Mouse (Mus musculus): Measurements from ENCODE around the gene Lxn.

The Lxn gene

DNA sequence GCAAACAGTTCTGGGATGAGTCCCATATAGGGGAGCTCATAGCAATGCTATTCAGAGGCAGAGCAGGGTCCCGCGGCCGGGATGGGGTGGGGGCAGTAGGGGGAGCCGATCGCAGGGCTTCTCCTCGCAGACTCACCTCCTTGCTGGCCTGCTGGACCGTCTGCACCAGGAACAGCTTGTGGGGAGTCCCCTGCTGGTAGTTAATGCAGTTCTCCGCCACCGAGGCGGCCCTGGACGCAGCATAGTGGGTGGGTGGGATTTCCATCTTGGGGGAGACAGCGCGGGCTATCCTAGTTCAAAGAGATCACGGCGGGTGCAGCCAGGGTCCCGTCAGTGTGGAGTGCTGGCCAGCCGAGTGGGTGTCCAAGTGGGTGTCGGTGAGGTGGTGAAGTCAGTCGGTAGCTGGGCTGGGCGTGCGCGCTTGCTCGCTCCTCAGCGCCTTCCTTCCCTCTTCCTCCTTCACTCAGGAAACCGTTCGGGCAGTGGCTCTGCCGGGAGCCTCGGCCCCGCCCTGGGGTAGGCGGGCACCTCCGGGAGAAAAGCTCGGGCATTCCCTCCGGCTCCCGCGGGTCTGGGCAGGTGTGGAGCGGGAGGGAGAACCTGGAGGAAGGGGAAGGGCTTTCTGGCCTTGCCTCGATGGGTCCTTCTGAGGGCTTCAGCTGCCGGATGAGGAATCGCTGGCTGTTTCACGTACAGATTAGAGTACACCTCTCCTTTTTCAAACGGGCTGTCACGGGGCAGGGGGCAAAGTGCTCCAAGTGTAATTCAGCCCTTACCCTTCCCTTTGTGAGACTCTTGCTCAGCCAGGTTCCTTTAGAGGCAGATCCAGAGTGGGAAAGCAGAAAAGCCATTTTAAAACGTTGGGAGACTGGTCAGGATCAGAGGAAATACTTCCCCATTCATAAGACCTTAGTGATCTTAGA is at the start of gene Lxn:
Lxn (minus strand) TSS at position 477 of the 923 bp plus-strand sequence.
- peak; percentile 37 to 49 for DNase-seq (ENCODE audit: low spot score in 2 of 2)

DNA sequence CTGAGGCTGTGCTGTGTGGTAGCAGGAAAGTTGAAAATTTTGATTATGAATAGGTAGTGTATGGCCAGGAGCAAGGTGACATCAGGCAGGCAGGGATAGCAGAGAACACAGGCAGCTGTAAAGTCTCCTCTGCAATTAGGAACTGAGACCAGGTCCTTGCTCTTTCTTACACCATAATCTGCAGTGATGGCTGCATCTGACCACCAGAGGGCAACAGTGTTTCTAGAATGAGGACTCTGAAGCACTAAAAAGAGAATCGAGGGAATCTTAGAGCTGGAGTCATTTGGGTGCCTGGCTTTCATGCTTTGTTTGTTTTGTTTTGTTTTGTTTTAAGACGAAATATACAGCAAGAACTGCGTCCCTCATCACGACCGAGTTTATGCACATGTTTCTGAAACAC is 49.1 kb upstream of the Lxn start:
- peak; percentile 50 to 80 for DNase-seq (ENCODE audit: low spot score in 2 of 2)

GRCm38 (mm10) chr3:67508216-67508892 is 44.6 kb upstream of the Lxn start:
- DNase-seq (ENCODE audit: low spot score in 2 of 2): no peak

GRCm38 (mm10) chr3:67505286-67505685 is 41.6 kb upstream of the Lxn start:
- no peak for DNase-seq (ENCODE audit: low spot score in 2 of 2)

GRCm38 (mm10) chr3:67503878-67504277 is 40.2 kb upstream of the Lxn start:
- no peak for DNase-seq (ENCODE audit: low spot score in 2 of 2)

GRCm38 (mm10) chr3:67499406-67499791 is 35.7 kb upstream of the Lxn start:
- no peak for DNase-seq (ENCODE audit: low spot score in 2 of 2)

DNA sequence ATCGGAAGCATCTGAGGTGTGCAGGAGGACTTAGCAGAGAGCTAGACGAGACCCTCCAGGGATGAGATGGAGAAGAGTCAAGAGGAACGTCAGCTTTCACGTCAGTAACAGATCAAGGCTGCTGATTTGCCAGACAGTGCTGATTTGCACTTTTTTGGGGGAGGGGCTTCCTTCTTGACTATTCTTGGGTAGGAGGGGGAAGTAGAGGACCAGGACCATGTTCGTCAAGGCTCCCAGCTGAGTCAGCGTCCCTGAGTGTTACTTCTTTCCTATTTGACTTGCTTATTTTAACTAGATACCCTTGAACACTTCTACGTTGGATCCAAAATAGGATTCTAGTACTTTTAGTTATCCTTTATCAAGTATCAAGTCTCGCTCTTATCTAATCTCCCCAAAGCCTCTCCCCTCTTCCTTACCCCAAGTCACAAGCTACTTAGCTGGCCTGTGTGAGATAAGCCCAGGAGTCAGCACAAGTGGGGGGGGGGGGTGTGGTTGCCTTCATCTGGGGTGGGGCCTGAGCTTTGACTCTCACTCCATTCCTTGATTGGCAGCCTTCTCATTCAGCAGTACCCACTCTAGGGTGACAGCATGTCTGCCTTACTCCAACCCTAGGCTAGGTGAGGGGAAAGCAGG is 35.2 kb upstream of the Lxn start:
- DNase-seq (ENCODE audit: low spot score in 2 of 2): no peak

DNA sequence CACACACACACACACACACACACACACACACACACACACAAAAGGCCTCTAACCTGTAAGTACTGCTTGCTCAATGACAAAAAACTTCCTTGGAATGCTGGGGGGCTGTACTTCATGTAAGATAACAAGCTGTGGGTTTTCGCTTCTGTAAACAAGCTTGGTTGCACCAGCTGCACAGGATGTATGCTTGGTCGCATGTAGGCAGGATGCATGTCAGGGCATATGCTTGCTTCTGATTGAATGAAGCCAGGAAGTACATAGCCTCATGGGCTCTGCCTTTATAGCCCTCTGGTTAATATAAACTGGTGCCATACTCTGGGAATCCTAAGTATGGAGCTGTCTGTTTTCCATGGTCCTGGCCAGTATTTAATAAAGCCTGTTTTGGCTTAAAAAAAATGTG is 34.3 kb upstream of the Lxn start:
- peak in 1 of 2 experiments; percentile 53 for DNase-seq (ENCODE audit: low spot score in 2 of 2)

DNA sequence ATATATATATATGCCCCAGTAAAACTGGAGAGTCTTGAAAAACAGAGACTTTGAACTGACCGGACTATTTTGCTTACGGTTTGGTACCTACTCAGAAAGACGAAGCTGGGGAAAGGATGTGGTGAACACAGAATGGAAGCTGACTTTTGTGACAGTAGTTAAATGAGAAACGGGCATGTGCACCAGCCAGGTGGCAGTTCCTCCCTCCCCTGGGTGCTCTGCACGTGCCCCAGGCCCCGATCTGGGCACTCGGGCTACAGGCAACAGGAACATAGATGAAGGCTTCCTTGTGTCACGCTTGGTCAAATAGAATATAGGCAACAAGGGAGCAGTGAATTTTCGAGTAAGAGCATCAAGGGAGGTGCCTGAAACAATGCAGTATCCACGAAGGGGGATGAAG is 32.6 kb upstream of the Lxn start:
- DNase-seq (ENCODE audit: low spot score in 2 of 2): peak in 1 of 2 experiments; percentile 30

- DNase-seq (ENCODE audit: low spot score in 2 of 2): no peak
These were observed 29.4 kb upstream of the Lxn start for GRCm38 (mm10) chr3:67493132-67493531.

- no peak for DNase-seq (ENCODE audit: low spot score in 2 of 2)
These were observed 28.6 kb upstream of the Lxn start for GRCm38 (mm10) chr3:67492086-67492869.

GRCm38 (mm10) chr3:67490156-67490555 is 26.4 kb upstream of the Lxn start:
- DNase-seq (ENCODE audit: low spot score in 2 of 2): no peak

DNA sequence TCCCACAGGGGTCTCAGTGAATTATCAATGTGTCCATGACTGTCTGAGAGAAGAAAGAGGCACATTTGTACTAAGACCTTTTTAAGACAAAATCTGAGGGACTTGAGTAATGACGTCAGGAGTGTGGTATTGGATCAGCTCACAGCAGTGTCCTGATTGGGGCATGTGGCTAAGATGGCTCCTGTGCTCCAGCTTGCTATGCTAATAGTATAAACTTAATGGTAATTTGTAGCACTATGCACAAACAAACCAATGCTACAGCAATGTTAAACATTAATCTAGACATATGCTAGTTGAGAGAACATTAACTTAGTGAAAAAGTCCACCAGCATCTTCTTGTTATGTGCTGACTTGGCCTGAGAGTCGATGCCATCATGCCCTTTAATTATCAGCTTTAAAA is 21.5 kb upstream of the Lxn start:
- DNase-seq (ENCODE audit: low spot score in 2 of 2): no peak

DNA sequence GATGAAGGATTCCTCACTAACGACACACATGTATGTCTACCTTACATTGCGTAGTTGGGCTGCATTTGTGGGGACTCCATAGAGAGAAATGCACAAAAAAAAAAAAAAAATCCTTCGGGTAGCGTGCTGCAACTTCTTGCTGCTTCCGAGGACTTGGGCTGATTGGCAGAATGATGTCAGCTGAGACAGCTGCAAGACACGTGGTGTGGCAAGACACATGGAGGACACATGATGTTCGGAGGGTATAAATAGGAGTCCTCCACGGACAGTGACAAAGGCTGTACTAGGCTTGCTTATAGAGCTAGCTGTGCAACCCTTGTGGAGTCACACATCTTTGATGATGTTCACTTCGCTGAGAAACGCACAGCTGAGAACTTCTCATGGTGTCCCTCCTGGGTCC is 18.7 kb upstream of the Lxn start:
- no peak for DNase-seq (ENCODE audit: low spot score in 2 of 2)

- DNase-seq (ENCODE audit: low spot score in 2 of 2): no peak
These were observed 16.1 kb upstream of the Lxn start for GRCm38 (mm10) chr3:67479806-67480205.

DNA sequence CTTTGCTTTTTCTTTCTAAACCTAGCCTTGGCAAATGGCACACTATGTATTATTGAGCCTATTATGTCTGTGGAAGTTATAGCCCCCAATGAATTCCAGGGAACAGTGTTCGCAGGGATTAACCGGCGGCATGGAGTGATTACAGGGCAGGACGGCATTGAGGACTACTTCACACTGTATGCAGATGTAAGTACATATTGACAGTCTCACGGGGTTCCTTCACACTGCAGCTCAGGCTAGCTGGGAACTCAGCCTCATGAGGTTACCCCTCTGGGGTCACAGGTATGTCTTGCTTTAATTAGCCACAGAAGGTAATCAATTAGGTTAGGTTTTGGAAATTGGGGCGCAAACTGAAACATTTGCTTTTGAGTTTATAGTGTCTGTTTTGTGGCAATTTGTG is 9.7 kb upstream of the Lxn start:
- no peak for DNase-seq (ENCODE audit: low spot score in 2 of 2)

DNA sequence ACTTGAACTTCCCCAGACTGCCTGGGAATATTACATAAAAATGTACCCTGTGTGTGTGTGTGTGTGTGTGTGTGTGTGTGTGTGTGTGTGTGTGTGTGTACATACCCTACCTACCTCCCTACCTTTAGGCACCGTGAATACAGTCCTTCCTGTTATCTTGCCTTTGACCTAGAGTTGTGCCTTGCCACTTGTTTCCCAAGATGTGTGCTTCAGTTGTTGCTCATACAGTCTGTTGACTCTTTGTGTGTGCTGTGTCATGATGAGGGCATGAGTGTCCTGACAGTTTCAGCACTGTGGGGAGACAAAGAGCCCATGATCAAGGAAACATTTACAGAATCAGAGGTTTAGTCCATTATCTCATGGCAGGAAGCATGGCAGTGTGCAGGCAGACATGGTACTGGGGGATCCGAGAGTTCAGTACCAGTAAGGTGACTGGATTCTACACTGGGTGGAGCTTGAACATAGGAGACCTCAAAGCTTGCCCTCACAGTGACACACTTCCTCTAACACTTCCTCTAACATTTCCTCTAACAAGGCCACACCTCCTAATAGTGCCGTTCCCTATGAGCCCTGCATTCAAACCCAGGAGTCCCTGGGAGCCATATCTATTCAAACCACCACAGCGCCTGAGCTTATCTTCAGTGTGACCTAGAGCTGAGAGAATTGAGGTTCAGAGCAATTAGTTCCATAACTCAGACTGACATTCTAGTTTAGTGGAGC is 7.8 kb upstream of the Lxn start:
- no peak for DNase-seq (ENCODE audit: low spot score in 2 of 2)

DNA sequence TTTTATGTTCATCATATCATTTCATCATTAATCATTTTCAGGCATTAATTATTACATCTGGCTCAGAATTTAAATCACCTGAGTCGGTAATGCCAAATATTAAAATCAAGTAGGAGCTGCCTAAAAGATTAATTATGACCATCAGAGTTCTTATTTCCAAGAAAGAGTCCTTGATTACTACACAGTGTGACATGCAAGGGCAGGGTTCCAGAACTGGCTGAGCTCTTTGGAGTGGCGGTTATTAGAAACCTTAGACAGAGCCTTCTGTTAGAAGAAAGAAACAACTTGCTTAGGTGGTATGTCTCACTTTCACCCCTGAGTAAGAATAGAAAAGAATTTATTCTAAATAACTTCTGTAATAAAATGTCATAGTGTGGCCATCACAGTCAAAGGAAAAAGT is 3.6 kb upstream of the Lxn start:
- no peak for DNase-seq (ENCODE audit: low spot score in 2 of 2)

DNA sequence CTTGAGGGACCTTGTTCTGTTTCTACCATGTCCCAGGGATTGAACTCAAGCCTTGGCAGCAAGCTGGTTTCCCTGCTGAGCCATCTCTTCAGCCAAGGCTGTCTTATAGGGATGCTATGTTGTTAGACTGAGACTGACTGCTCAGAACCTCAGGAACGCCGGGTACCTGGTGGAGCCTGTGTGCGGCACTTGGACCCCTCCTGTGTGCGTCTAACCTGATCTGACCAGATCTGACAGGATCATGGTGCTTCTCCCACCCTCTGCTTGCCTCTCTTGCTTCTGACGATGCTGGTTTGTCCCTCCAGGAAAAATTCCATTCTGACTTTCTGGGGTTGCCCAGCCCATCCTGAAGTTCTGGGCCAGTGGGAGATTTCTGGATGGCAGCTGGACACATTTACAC is 2.9 kb upstream of the Lxn start:
- DNase-seq (ENCODE audit: low spot score in 2 of 2): no peak

- no peak for DNase-seq (ENCODE audit: low spot score in 2 of 2)
These were observed 725 bp downstream of the Lxn start for GRCm38 (mm10) chr3:67463001-67463400.

DNA sequence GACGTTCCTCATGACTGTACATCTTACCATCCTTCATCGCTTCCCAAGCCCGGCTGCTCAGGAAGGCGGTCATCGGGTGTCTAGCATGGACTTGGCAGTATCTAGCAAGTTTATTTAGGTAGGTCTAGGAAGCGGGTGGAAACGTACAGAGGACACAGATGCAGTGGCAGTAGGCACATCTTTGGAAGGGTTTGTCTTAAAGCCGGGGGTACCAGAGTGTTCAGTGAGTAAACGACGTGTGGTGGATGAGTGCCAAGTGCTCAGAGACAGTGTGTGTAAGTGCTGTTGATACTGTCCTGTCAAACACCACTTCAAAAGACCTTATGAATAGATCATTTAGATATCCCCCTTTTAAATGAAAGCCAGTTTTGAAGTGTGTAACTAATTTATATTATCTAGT is 1.1 kb downstream of the Lxn start:
- DNase-seq (ENCODE audit: low spot score in 2 of 2): no peak
